Mouse (Mus musculus): ENCODE results near the gene Klhl10.

GRCm38 (mm10) chr11:100392958-100393357 is 48.8 kb upstream of the Klhl10 start:
- TF ChIP-seq CTCF (IDR thresholded peaks at IDR 0.05; ENCODE audit: extremely low read depth, insufficient read depth, low read length) = no peak
- no peak for TF ChIP-seq POLR2A (IDR thresholded peaks at IDR 0.05; ENCODE audit: extremely low read depth, insufficient read depth, low read length)

Measured in cortical plate, adult 2 months (tissue).